Mouse (Mus musculus) CH12.LX (cell line): Measurements from ENCODE around the gene Frem3. TPM values are rescaled to one million over a fixed set of nuclear protein-coding genes. Genes with fewer than 3 reads are reported as not detected.
A peak's percentile ranks its signal among the peaks of the same experiment; 100 is the strongest.

Source experiments
- DNase-seq: peaks from one replicate; pipeline ENCODE4 v3.0.0-alpha.2; 2013; ENCODE audit errors: extremely low read depth
- H3K27ac ChIP-seq: 2 replicates; pipeline ENCODE4 v1.5.1; 2012; ENCODE audit warnings: low read depth, mild to moderate bottlenecking, control low read depth, moderate library complexity; ENCODE audit not compliant: insufficient read depth
- H3K27me3 ChIP-seq: replicated peaks from 2 replicates; pipeline ENCODE3; 2012; ENCODE audit warnings: inconsistent platforms
- H3K36me3 ChIP-seq, 2 experiments: replicated peaks in 1 of 2; 2 replicates each; pipeline versions ENCODE3 to v1.6.1; 2012; ENCODE audit warnings: inconsistent platforms in 1 of 2, low read length in 1 of 2, mild to moderate bottlenecking in 1 of 2, mixed read lengths in 1 of 2, moderate library complexity in 1 of 2; ENCODE audit not compliant: control insufficient read depth in 1 of 2, insufficient read depth in 1 of 2
- H3K4me1 ChIP-seq, 2 experiments: 2 replicates each; pipeline ENCODE4 v1.6.1; 2012; ENCODE audit warnings: inconsistent platforms in 1 of 2, moderate library complexity in 1 of 2; ENCODE audit not compliant: insufficient read depth in 2 of 2, control insufficient read depth in 1 of 2
- H3K4me2 ChIP-seq: 2 replicates; pipeline ENCODE4 v1.6.1; 2012; ENCODE audit warnings: low read depth, mild to moderate bottlenecking, control low read depth; ENCODE audit not compliant: poor library complexity, insufficient read depth, severe bottlenecking
- H3K4me3 ChIP-seq, 3 experiments: fragments of 150-350 bp in 1 of 3; sonication (generic) in 1 of 3; replicated peaks in 1 of 3; 2 replicates each; pipeline versions ENCODE3 to v1.5.1; 2011 to 2012; ENCODE audit warnings: low read depth in 2 of 3, low read length in 2 of 3, mild to moderate bottlenecking in 2 of 3, moderate library complexity in 2 of 3, control low read depth in 1 of 3, improper control_type of control experiment in 1 of 3, inconsistent platforms in 1 of 3, mixed read lengths in 1 of 3; ENCODE audit not compliant: poor library complexity in 1 of 3
- H3K79me2 ChIP-seq: replicated peaks from 2 replicates; pipeline ENCODE4 v1.6.1; 2012; ENCODE audit warnings: mild to moderate bottlenecking, moderate library complexity; ENCODE audit not compliant: control insufficient read depth, poor library complexity, insufficient read depth, severe bottlenecking; ENCODE audit errors: extremely low read depth
- H3K9ac ChIP-seq: 2 replicates; pipeline ENCODE4 v1.6.1; 2012; ENCODE audit warnings: low read depth, mild to moderate bottlenecking, control low read depth, moderate library complexity; ENCODE audit not compliant: insufficient read depth
- H3K9me3 ChIP-seq: replicated peaks from 2 replicates; pipeline ENCODE3; 2012; ENCODE audit warnings: low read length, inconsistent platforms, mixed read lengths
- BHLHE40 ChIP-seq: IDR thresholded peaks from 2 replicates; pipeline ENCODE4 v1.6.1; 2011; ENCODE audit warnings: mild to moderate bottlenecking, low read depth, low read length, improper control_type of control experiment
- CHD1 ChIP-seq: IDR thresholded peaks from 2 replicates; pipeline ENCODE4 v1.6.1; 2012; ENCODE audit warnings: low read depth, low read length, improper control_type of control experiment, inconsistent platforms
- CHD2 ChIP-seq: IDR thresholded peaks from 2 replicates; pipeline ENCODE4 v1.6.1; 2011; ENCODE audit warnings: low read length, improper control_type of control experiment
- CTCF ChIP-seq, 2 experiments: IDR thresholded peaks in 1 of 2; conservative IDR thresholded peaks in 1 of 2; 2 replicates each; pipeline ENCODE4 v1.5.1; 2011 to 2012; ENCODE audit warnings: low read depth in 2 of 2, low read length in 2 of 2, improper control_type of control experiment in 1 of 2, inconsistent platforms in 1 of 2, mild to moderate bottlenecking in 1 of 2, moderate library complexity in 1 of 2
- ELF1 ChIP-seq: IDR thresholded peaks from 2 replicates; pipeline ENCODE4 v1.6.1; 2014; ENCODE audit warnings: low read depth, mild to moderate bottlenecking, inconsistent platforms, low read length, improper control_type of control experiment
- GABPA ChIP-seq: IDR thresholded peaks from 2 replicates; pipeline ENCODE4 v1.6.1; 2012; ENCODE audit warnings: low read depth, low read length, improper control_type of control experiment, inconsistent platforms; ENCODE audit not compliant: insufficient replicate concordance
- IRF4 ChIP-seq: IDR thresholded peaks from 2 replicates; pipeline ENCODE4 v1.6.1; 2014; ENCODE audit warnings: low read depth, mild to moderate bottlenecking, inconsistent platforms, low read length, improper control_type of control experiment
- MYC ChIP-seq: IDR thresholded peaks from 2 replicates; pipeline ENCODE4 v1.6.1; 2011; ENCODE audit warnings: low read depth, mild to moderate bottlenecking, improper control_type of control experiment, low read length
- NELFE ChIP-seq: IDR thresholded peaks from 2 replicates; pipeline ENCODE4 v1.6.1; 2011; ENCODE audit warnings: low read depth, low read length, improper control_type of control experiment
- POLR2A ChIP-seq: IDR thresholded peaks from 2 replicates; pipeline ENCODE4 v1.6.1; 2011; ENCODE audit warnings: low read depth, mild to moderate bottlenecking, improper control_type of control experiment, low read length
- RAD21 ChIP-seq: IDR thresholded peaks from 2 replicates; pipeline ENCODE4 v1.6.1; 2011; ENCODE audit warnings: low read depth, mild to moderate bottlenecking, low read length, improper control_type of control experiment, moderate library complexity
- RCOR1 ChIP-seq: conservative IDR thresholded peaks from 2 replicates; pipeline ENCODE4 v1.6.1; 2012; ENCODE audit warnings: low read depth, mild to moderate bottlenecking, inconsistent platforms, low read length, improper control_type of control experiment
- USF2 ChIP-seq: conservative IDR thresholded peaks from 2 replicates; pipeline ENCODE4 v1.6.1; 2011; ENCODE audit warnings: low read depth, low read length, improper control_type of control experiment
- ZC3H11A ChIP-seq: IDR thresholded peaks from 2 replicates; pipeline ENCODE4 v1.6.1; 2012; ENCODE audit warnings: low read depth, mild to moderate bottlenecking, inconsistent platforms, low read length, improper control_type of control experiment
- ZMIZ1 ChIP-seq: IDR thresholded peaks from 2 replicates; pipeline ENCODE4 v1.6.1; 2012; ENCODE audit warnings: low read depth, mild to moderate bottlenecking, inconsistent platforms, low read length, improper control_type of control experiment
- dilution Hi-C: fragments of 300-500 bp; cut with MboI; formaldehyde crosslinking; loops from 2 replicates; pipeline ENCODE4 v1.14.3; 2020; ENCODE audit warnings: low sequenced_read_pairs; ENCODE audit not compliant: extremely low pct_unique_long_range_greater_than_20kb, extremely low pct_ligation_motif_present
- in situ Hi-C: fragments of 300-500 bp; cut with MboI; formaldehyde crosslinking; loops from 3 replicates; pipeline ENCODE4 v1.14.3; 2019; ENCODE audit warnings: low sequenced_read_pairs, low pct_ligation_motif_present, low pct_unique_long_range_greater_than_20kb, mixed read lengths
- polyA plus RNA-seq: library from polyadenylated mRNA; unstranded; fragments of >175 nt; gene quantifications from 2 replicates; pipeline ENCODE4 v1.2.1, GENCODE M21; 2012; ENCODE audit warnings: low read depth; ENCODE audit not compliant: insufficient read length
- total RNA-seq, 2 experiments: library from RNA; depleted of rRNA; stranded (reverse); fragments of 300-350 nt in 1 of 2; fragments of >200 nt in 1 of 2; gene quantifications; 2 replicates each; pipeline ENCODE4 v1.2.3; 2012 to 2014

Gene Frem3
- total and polyA plus RNA-seq, 3 experiments = not detected

DNA sequence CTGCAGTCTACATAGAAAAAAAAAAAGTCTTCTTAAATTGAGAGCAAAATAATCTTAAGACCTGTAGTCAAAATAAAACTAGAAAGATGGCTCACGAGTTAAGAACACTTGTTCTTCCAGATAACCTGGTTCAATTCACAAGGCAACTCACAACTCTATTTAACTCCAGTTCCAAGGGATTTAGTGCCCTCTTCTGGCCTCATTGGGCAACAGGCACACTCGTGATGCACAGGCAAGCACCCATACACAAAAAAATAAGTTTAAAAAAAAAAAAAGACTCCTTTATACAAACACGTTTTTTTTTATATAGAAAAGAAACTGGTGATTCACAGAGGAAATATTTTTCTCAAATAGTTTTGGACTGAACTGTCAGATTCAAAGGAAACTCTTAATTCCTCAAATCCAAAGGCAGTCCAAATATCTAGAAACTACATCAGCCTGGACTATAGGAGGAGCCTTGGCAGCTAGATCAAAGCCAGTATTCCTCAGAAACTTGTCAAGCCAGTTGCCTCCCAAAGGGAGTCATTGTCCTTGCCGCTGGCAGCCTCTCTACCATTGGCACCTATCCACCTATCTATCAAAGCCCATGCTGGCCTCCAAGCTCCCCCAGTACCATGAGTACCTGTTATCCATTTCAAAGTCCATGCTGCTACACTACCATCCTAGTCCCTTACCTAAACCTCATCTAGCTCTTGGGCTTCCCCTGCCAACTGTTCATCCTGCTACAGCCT, 100.0 kb downstream of the Frem3 start:
- Histone ChIP-seq H3K27me3 (no peaks in the 10 kb centered on the region), H3K36me3 (peaks cover 33 to 71% of the 10 kb centered on the region in 2 experiments), H3K4me1 (no peaks in the 10 kb centered on the region), H3K4me3 (no peak overlapping the region), H3K27ac (no peak overlapping the region), H3K4me2 (no peak overlapping the region), H3K9ac (no peak overlapping the region), H3K9me3 (peaks cover 5% of the 10 kb centered on the region), H3K79me2 (0 out of 2 replicates have a peak, but pooled peaks cover 3% of the 10 kb centered on the region)
- peak; percentile 27 for DNase-seq
- dilution Hi-C loops = no loop called here
- in situ Hi-C loops = loop anchor here (25.0 kb wide), 1 partner anchor 1024 kb away; no protein-coding TSS in a partner anchor
- TF ChIP-seq CTCF (conservative IDR thresholded peaks at IDR 0.05 in 1 of 2, IDR thresholded peaks at IDR 0.05 in 1 of 2; ENCODE audit: low read depth in 2 of 2, low read length in 2 of 2) = peak in 1 of 2 experiments; percentile 28; a peak in 2 of 4 replicates
- no peak for TF ChIP-seq CHD2

DNA sequence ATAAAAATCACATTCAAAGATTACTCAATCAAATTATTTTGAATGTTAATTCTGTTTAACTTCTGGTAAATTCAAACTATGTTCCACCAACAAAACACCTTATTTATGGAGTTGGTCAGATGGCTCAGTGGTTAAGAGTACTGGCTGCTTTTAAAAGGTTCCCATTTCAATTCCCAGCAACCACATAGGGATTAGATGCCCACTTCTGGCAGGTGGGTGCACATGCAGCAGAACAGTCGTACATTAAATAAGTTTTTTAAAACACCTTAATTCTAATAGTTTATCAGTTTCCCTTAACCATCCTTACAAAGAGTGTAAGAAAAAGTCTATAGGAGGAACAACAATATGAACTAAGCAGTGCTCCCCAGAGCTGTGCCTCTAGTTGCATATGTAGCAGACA, 103.6 kb downstream of the Frem3 start:
- TF ChIP-seq ZMIZ1 (no peak), CHD2 (no peak), GABPA (no peak), RCOR1 (no peak), RAD21 (no peak), NELFE (no peak), MYC (no peak), CTCF (conservative IDR thresholded peaks at IDR 0.05 in 1 of 2, IDR thresholded peaks at IDR 0.05 in 1 of 2; ENCODE audit: low read depth in 2 of 2, low read length in 2 of 2) (no peak), ELF1 (no peak), CHD1 (no peak), IRF4 (no peak), BHLHE40 (no peak), USF2 (no peak), ZC3H11A (no peak), POLR2A (no peak)
- in situ Hi-C loops (loop anchor here (25.0 kb wide), 1 partner anchor 1027 kb away; no protein-coding TSS in a partner anchor), dilution Hi-C loops (no loop called here)
- Histone ChIP-seq H3K9me3 (peaks cover 5% of the 10 kb centered on the region), H3K79me2 (0 out of 2 replicates have a peak, but pooled peaks cover 3% of the 10 kb centered on the region), H3K9ac (no peak overlapping the region), H3K4me3 (no peak overlapping the region), H3K27ac (no peak overlapping the region), H3K27me3 (no peaks in the 10 kb centered on the region), H3K36me3 (peaks cover 27 to 57% of the 10 kb centered on the region in 2 experiments), H3K4me2 (no peak overlapping the region), H3K4me1 (no peaks in the 10 kb centered on the region)
- DNase-seq = no peak
